Mouse (Mus musculus): ENCODE results near the gene Oard1. TPM values are rescaled to one million over a fixed set of nuclear protein-coding genes. Genes with fewer than 3 reads are reported as not detected.

Oard1 gene
- polyA plus RNA-seq (2012; ENCODE audit: low replicate concordance) = 1.9 and 18.5 TPM in 2 replicates

GRCm38 (mm10) chr17:48409380-48410298 is at the start of gene Oard1, which contains the start of gene Nfya:
Oard1 (plus strand) TSS chr17:48410014.
Nfya (minus strand) TSS chr17:48409906.

GRCm38 (mm10) chr17:48432158-48432980 is 22.6 kb downstream of the Oard1 start, which contains the start of gene Apobec2:
Apobec2 (minus strand) TSS chr17:48432930.

GRCm38 (mm10) chr17:48451353-48451675 is 41.5 kb downstream of the Oard1 start, which contains the start of gene Tspo2:
Tspo2 (minus strand) TSS chr17:48451522.

DNA sequence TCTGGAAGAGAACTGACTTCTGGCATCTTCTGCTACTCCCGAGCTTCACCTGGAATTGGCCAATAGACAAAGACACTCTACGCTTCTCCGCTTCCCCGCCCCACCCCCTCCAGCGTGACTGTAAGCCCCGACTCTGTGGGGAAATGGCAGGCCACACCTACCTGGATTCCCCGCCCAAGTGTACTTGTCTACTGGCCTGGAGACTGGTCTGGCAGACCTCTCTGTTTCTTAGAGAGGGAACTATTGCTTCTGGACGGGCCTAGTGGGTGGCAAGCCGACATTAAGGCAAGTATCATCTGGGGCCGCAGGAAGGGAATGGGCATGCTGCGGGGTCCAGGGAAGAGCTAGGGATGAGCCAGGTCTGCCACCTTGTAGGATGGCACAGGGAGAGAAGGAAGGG is 44.9 kb downstream of the Oard1 start, which contains the start of gene Unc5cl:
Unc5cl (plus strand) TSS at position 214 of the 400 bp plus-strand sequence.

Other genes with a start within 250 kb of the Oard1 start
- 0.17 TPM in 1 of 2 replicates, not detected in the other for gene A530064D06Rik, start 242.7 kb upstream of the Oard1 start, polyA plus RNA-seq (2012; ENCODE audit: low replicate concordance)
- gene Trem1, start 177.2 kb upstream of the Oard1 start, polyA plus RNA-seq (2012; ENCODE audit: low replicate concordance) = not detected in 2 replicates
- gene Trem3, start 162.2 kb upstream of the Oard1 start, polyA plus RNA-seq (2012; ENCODE audit: low replicate concordance) = not detected in 2 replicates
- 3.2 and 6.5 TPM in 2 replicates for gene Treml4, start 145.7 kb upstream of the Oard1 start, polyA plus RNA-seq (2012; ENCODE audit: low replicate concordance)
- 6.5 and 10.4 TPM in 2 replicates for gene Treml2, start 110.5 kb upstream of the Oard1 start, polyA plus RNA-seq (2012; ENCODE audit: low replicate concordance)
- gene B430306N03Rik, start 93.9 kb upstream of the Oard1 start, polyA plus RNA-seq (2012; ENCODE audit: low replicate concordance) = 1.1 and 2.0 TPM in 2 replicates
- gene Trem2, start 63.6 kb upstream of the Oard1 start, polyA plus RNA-seq (2012; ENCODE audit: low replicate concordance) = 0.17 and 0.53 TPM in 2 replicates
- gene Treml1, start 50.1 kb upstream of the Oard1 start, polyA plus RNA-seq (2012; ENCODE audit: low replicate concordance) = 0.50 and 2.9 TPM in 2 replicates
- gene Nfya, start 108 bp upstream of the Oard1 start, polyA plus RNA-seq (2012; ENCODE audit: low replicate concordance) = 16.0 and 20.8 TPM in 2 replicates
- gene Apobec2, start 22.9 kb downstream of the Oard1 start, polyA plus RNA-seq (2012; ENCODE audit: low replicate concordance) = 0.16 and 0.28 TPM in 2 replicates
- gene Tspo2, start 41.5 kb downstream of the Oard1 start, polyA plus RNA-seq (2012; ENCODE audit: low replicate concordance) = 16.4 and 26.4 TPM in 2 replicates
- gene Unc5cl, start 44.9 kb downstream of the Oard1 start, polyA plus RNA-seq (2012; ENCODE audit: low replicate concordance) = 3.7 and 6.8 TPM in 2 replicates

Measured in leukemia stem cell, adult 10-12 weeks (primary cell).